Mouse (Mus musculus): ENCODE measurements around the gene Hint3.

The Hint3 gene

GRCm38 (mm10) chr10:30587037-30587436, 42.4 kb downstream of the Hint3 start:
- DNase-seq (ENCODE audit: low spot score), result peak; percentile 22

GRCm38 (mm10) chr10:30585691-30586090, 43.7 kb downstream of the Hint3 start:
- no peak for DNase-seq (ENCODE audit: low spot score)

GRCm38 (mm10) chr10:30577670-30578280, 51.7 kb downstream of the Hint3 start:
- no peak for DNase-seq (ENCODE audit: low spot score)

DNA sequence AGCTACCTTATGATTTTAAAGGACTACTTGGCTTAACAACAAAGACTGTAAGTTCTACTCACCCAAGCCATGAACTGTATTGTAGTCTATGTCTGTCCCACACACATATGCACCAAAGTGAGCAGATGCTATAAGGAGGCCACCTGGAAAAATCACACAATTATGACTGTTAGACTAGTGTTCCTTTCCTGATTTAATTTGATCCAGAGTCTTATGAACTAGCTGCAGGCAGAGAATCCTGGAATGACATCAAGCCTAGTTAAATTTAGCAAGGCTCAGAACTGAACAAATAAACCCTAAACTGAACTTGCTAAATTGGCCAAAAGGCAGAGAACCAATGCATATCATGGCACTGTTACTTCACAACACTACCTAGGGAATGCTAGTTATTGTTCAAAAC, 63.1 kb downstream of the Hint3 start:
- peak; percentile 8 for DNase-seq (ENCODE audit: low spot score)

DNA sequence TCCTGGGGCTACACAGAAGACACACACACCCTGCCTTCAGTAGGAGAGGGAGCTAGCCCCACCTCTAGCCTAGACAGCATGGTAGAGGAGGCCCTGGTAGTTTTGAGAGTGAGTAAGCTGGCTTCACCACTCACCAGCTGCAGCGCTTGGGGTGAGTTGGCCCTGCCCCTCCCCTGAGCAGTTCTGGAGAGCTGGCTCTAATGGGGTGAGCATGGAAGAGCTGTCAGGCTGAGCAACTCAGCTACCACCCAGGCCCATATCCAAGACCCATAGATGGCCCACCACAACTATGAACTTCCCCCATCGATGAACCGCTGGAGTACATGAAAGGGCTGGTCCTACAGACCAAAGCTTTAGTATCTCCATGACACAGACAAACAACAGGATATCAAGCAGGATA, 64.8 kb downstream of the Hint3 start:
- DNase-seq (ENCODE audit: low spot score), result no peak
